Mouse (Mus musculus) stomach, embryonic 15.5 days (tissue): ENCODE measurements around the gene Gm13271. TPM values are rescaled to one million over a fixed set of nuclear protein-coding genes. Genes with fewer than 3 reads are reported as not detected.
A peak's percentile ranks its signal among the peaks of the same experiment; 100 is the strongest.
"Not testable (repeated sequence)": the region's sequence is repeated elsewhere in the genome, so short reads cannot be mapped to it uniquely, and the experiment has no call there.

Source experiments
- ATAC-seq: fragments of 200-750 bp; cut with Nextera tagmentation; 2 replicates; pipeline ENCODE4 v1.8.0; 2017; ENCODE audit warnings: low read depth, moderate number of reproducible peaks, moderate TSS enrichment; ENCODE audit not compliant: insufficient read depth, low FRiP score
- H3K27ac ChIP-seq: fragments of 300-500 bp; sonication (generic); 2 replicates; pipeline ENCODE4 v1.5.1; 2015; ENCODE audit warnings: mild to moderate bottlenecking, inconsistent platforms
- H3K27me3 ChIP-seq: fragments of 300-500 bp; sonication (generic); replicated peaks from 2 replicates; pipeline ENCODE4 v1.6.1; 2015; ENCODE audit warnings: inconsistent platforms
- H3K36me3 ChIP-seq: fragments of 300-500 bp; sonication (generic); 2 replicates; pipeline ENCODE4 v1.6.1; 2015; ENCODE audit warnings: inconsistent platforms
- H3K4me1 ChIP-seq: fragments of 300-500 bp; sonication (generic); 2 replicates; pipeline ENCODE4 v1.6.1; 2015; ENCODE audit warnings: inconsistent platforms
- H3K4me2 ChIP-seq: fragments of 300-500 bp; sonication (generic); 2 replicates; pipeline ENCODE4 v1.6.1; 2015; ENCODE audit warnings: mild to moderate bottlenecking, inconsistent platforms
- H3K4me3 ChIP-seq: fragments of 300-500 bp; sonication (generic); replicated peaks from 2 replicates; pipeline ENCODE4 v1.5.1; 2015; ENCODE audit warnings: inconsistent platforms
- H3K9ac ChIP-seq: fragments of 300-500 bp; sonication (generic); 2 replicates; pipeline ENCODE4 v1.6.1; 2015; ENCODE audit warnings: inconsistent platforms
- H3K9me3 ChIP-seq: fragments of 300-500 bp; sonication (generic); 2 replicates; pipeline ENCODE4 v1.6.1; 2016; ENCODE audit warnings: inconsistent platforms
- WGBS: fragments of 180-500 bp; shearing (Covaris S2); methylation state at CpG from one replicate; pipeline ENCODE4 v1.1.7; 2015; 5-methylcytosine and 5-hydroxymethylcytosine counted together
- polyA plus RNA-seq: library from polyadenylated mRNA; unstranded; fragments of >200 nt; fragmentation: Nextera tagmentation; extraction: Ambion mirVana; gene quantifications from 2 replicates; pipeline ENCODE4 v1.2.1, GENCODE M21; 2015

Gm13271 gene
- polyA plus RNA-seq, 1 experiment from 2014 or later: not detected

GRCm38 (mm10) chr4:88739036-88739435 is 15.6 kb upstream of the Gm13271 start:
- WGBS: 84% methylated on average over 6 of the region's 6 CpGs
- 0 out of 2 replicates have a peak, but pooled peaks cover 4% of the 10 kb centered on the region for H3K4me1 ChIP-seq
- no peak overlapping the region for H3K27ac ChIP-seq
- ATAC-seq: no peak
- no peak overlapping the region for H3K4me2 ChIP-seq
- no peaks in the 10 kb centered on the region for H3K9me3 ChIP-seq
- H3K9ac ChIP-seq: no peak overlapping the region
- H3K27me3 ChIP-seq: no peaks in the 10 kb centered on the region
- no peaks in the 10 kb centered on the region for H3K36me3 ChIP-seq
- H3K4me3 ChIP-seq: no peak overlapping the region

- no peaks in the 10 kb centered on the region for H3K36me3 ChIP-seq
- 0 out of 2 replicates have a peak, but pooled peaks cover 7% of the 10 kb centered on the region for H3K4me1 ChIP-seq
- H3K27me3 ChIP-seq: no peaks in the 10 kb centered on the region
- no peak overlapping the region for H3K27ac ChIP-seq
- H3K4me3 ChIP-seq: no peak overlapping the region
- no peaks in the 10 kb centered on the region for H3K9me3 ChIP-seq
- no peak overlapping the region for H3K4me2 ChIP-seq
- no peak for ATAC-seq
- H3K9ac ChIP-seq: no peak overlapping the region
- 83% methylated on average over 4 of the region's 4 CpGs for WGBS
These were observed 13.2 kb upstream of the Gm13271 start for GRCm38 (mm10) chr4:88741426-88741825.

- 46% methylated on average over 7 of the region's 7 CpGs for WGBS
- no peak overlapping the region; the same call in 1 of the 2 replicates for H3K27ac ChIP-seq
These were observed 11.8 kb upstream of the Gm13271 start for GRCm38 (mm10) chr4:88742771-88743371.

GRCm38 (mm10) chr4:88744207-88744606 is 10.5 kb upstream of the Gm13271 start:
- Histone ChIP-seq H3K9me3 (no peaks in the 10 kb centered on the region), H3K36me3 (no peaks in the 10 kb centered on the region), H3K9ac (no peak overlapping the region), H3K27me3 (no peaks in the 10 kb centered on the region), H3K27ac (no peak overlapping the region), H3K4me2 (no peak overlapping the region), H3K4me3 (no peak overlapping the region), H3K4me1 (0 out of 2 replicates have a peak, but pooled peaks cover 7% of the 10 kb centered on the region)
- ATAC-seq: no peak
- WGBS: 71% methylated on average over 3 of the region's 3 CpGs

More at GRCm38 (mm10) chr4:88742771-88743371, 11.8 kb upstream of the Gm13271 start:
- H3K36me3 ChIP-seq: no peaks in the 10 kb centered on the region
- no peaks in the 10 kb centered on the region for H3K27me3 ChIP-seq
- no peak overlapping the region for H3K9ac ChIP-seq
- H3K4me2 ChIP-seq: no peak overlapping the region
- H3K4me1 ChIP-seq: 0 out of 2 replicates have a peak, but pooled peaks cover 7% of the 10 kb centered on the region
- no peak for ATAC-seq
- no peaks in the 10 kb centered on the region for H3K9me3 ChIP-seq
- H3K4me3 ChIP-seq: no peak overlapping the region

GRCm38 (mm10) chr4:88749926-88750325 is 4.7 kb upstream of the Gm13271 start:
- Histone ChIP-seq H3K36me3 (no peaks in the 10 kb centered on the region), H3K9ac (no peak overlapping the region), H3K27me3 (no peaks in the 10 kb centered on the region), H3K9me3 (no peaks in the 10 kb centered on the region), H3K27ac (no peak overlapping the region), H3K4me2 (no peak overlapping the region), H3K4me3 (no peak overlapping the region), H3K4me1 (0 out of 2 replicates have a peak, but pooled peaks cover 4% of the 10 kb centered on the region)
- 52% methylated on average over 6 of the region's 6 CpGs for WGBS
- no peak for ATAC-seq

GRCm38 (mm10) chr4:88756581-88757513 is 2.2 kb downstream of the Gm13271 start:
- not testable (repeated sequence) for H3K36me3 ChIP-seq, H3K9me3 ChIP-seq, H3K4me1 ChIP-seq, H3K27me3 ChIP-seq, ATAC-seq
- H3K27ac ChIP-seq: peak overlapping the region; percentile 98
- 9% methylated on average over 29 of the region's 31 CpGs for WGBS
- peak overlapping the region; percentile 57 for H3K4me3 ChIP-seq
- H3K4me2 ChIP-seq: peak overlapping the region; percentile 76
- H3K9ac ChIP-seq: peak overlapping the region; percentile 16; the same call in 1 of the 2 replicates

GRCm38 (mm10) chr4:88757628-88758031 is 3.0 kb downstream of the Gm13271 start:
- not testable (repeated sequence) for H3K36me3 ChIP-seq, H3K27me3 ChIP-seq, H3K9me3 ChIP-seq, H3K4me1 ChIP-seq
- Histone ChIP-seq H3K9ac (peak overlapping the region; percentile 16; the same call in 1 of the 2 replicates), H3K27ac (peak overlapping the region; percentile 98), H3K4me2 (peak overlapping the region; percentile 76), H3K4me3 (peak overlapping the region; percentile 57)
- WGBS: under 1% methylated on average over 21 of the region's 21 CpGs
- peak; percentile 100 for ATAC-seq

GRCm38 (mm10) chr4:88758751-88759150 is 4.1 kb downstream of the Gm13271 start:
- H3K27me3 ChIP-seq, H3K27ac ChIP-seq, H3K4me2 ChIP-seq, H3K9ac ChIP-seq, H3K36me3 ChIP-seq, H3K4me1 ChIP-seq, ATAC-seq, H3K9me3 ChIP-seq, H3K4me3 ChIP-seq: not testable (repeated sequence)
- WGBS: 81% methylated on average over 9 of the region's 9 CpGs

GRCm38 (mm10) chr4:88759610-88760268 is 5.1 kb downstream of the Gm13271 start, which contains the start of gene Gm13283:
Gene Gm13283, plus strand, starts transcription at chr4:88760119.
- H3K9ac ChIP-seq: not testable (repeated sequence)
- peak within 1 kb of the TSS; percentile 71 for H3K27ac ChIP-seq

GRCm38 (mm10) chr4:88760431-88760830 is 5.8 kb downstream of the Gm13271 start:
- H3K36me3 ChIP-seq, H3K27me3 ChIP-seq, H3K9me3 ChIP-seq, ATAC-seq, H3K9ac ChIP-seq, H3K4me1 ChIP-seq: not testable (repeated sequence)
- peak overlapping the region; percentile 71 for H3K27ac ChIP-seq
- H3K4me2 ChIP-seq: peak overlapping the region; percentile 49
- 0% methylated on average over 26 of the region's 28 CpGs for WGBS
- H3K4me3 ChIP-seq: peak overlapping the region; percentile 36

More at GRCm38 (mm10) chr4:88759610-88760268, 5.1 kb downstream of the Gm13271 start, which contains the start of gene Gm13283:
- 16% methylated on average over 11 of the region's 14 CpGs for WGBS
- H3K9me3 ChIP-seq, H3K36me3 ChIP-seq, H3K27me3 ChIP-seq, H3K4me1 ChIP-seq, ATAC-seq: not testable (repeated sequence)
- peak within 1 kb of the TSS; percentile 36 for H3K4me3 ChIP-seq
- H3K4me2 ChIP-seq: peak within 1 kb of the TSS; percentile 49

GRCm38 (mm10) chr4:88761776-88762175 is 7.1 kb downstream of the Gm13271 start:
- H3K36me3 ChIP-seq, H3K4me2 ChIP-seq, H3K4me3 ChIP-seq, ATAC-seq, H3K9ac ChIP-seq, H3K27ac ChIP-seq, H3K27me3 ChIP-seq, H3K9me3 ChIP-seq, H3K4me1 ChIP-seq: not testable (repeated sequence)
- 61% methylated on average over 6 of the region's 8 CpGs for WGBS
